Mouse (Mus musculus): ENCODE measurements at regions not wholly inside any gene's neighbourhood (a gene's known extent, or its start where the extent isn't known, plus 50 kb on each side); places are given as distances from the start of the nearest gene placed in this dataset.

GRCm38 (mm10) chr15:7708836-7709235 lies 101.8 kb upstream of the Gdnf start:
- Histone ChIP-seq H3K4me3 (ENCODE audit: low read length) (no peak overlapping the region), H3K27ac (ENCODE audit: low read depth, low read length) (no peak overlapping the region), H3K27me3 (replicated peaks; ENCODE audit: control insufficient read depth, insufficient read depth, low read length) (no peaks in the 10 kb centered on the region), H3K36me3 (ENCODE audit: control insufficient read depth, insufficient read depth, low read length) (no peaks in the 10 kb centered on the region), H3K4me1 (ENCODE audit: control insufficient read depth, insufficient read depth, low read depth, low read length) (no peaks in the 10 kb centered on the region), H3K4me2 (ENCODE audit: low read length) (no peak overlapping the region), H3K9me3 (ENCODE audit: control insufficient read depth, low read length) (no peaks in the 10 kb centered on the region), H3K9ac (ENCODE audit: low read depth, low read length) (no peak overlapping the region)
- no peak for ATAC-seq
- WGBS: 91% methylated on average over 5 of the region's 5 CpGs

DNA sequence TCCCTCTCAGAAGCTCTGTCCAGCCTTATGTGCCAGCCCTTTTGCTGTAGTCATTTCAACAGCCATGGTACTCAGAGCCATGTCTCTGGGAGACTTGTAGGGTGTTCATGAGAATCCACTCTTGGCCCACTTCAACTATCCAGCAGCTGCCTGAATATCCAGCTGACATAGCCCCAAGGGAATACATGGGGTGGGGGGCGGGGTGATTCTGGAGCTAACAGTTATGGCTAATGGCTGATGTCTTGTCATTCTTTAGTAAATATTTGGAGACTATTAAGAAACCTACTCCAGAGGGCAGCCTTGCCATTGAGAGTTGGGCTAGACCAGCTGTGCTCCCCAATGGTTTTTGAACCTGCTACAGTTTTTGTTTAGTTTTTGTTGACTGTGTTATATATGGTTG lies 96.0 kb upstream of the Gdnf start:
- H3K4me1 ChIP-seq (ENCODE audit: control insufficient read depth, insufficient read depth, low read depth, low read length): no peaks in the 10 kb centered on the region
- no peaks in the 10 kb centered on the region for H3K9me3 ChIP-seq (ENCODE audit: control insufficient read depth, low read length)
- no peak overlapping the region for H3K4me2 ChIP-seq (ENCODE audit: low read length)
- no peak for ATAC-seq
- no peak overlapping the region for H3K27ac ChIP-seq (ENCODE audit: low read depth, low read length)
- WGBS: 73% methylated on average over 1 of the region's 1 CpGs
- H3K9ac ChIP-seq (ENCODE audit: low read depth, low read length): no peak overlapping the region
- H3K4me3 ChIP-seq (ENCODE audit: low read length): no peak overlapping the region
- no peaks in the 10 kb centered on the region for H3K27me3 ChIP-seq (replicated peaks; ENCODE audit: control insufficient read depth, insufficient read depth, low read length)
- no peaks in the 10 kb centered on the region for H3K36me3 ChIP-seq (ENCODE audit: control insufficient read depth, insufficient read depth, low read length)

DNA sequence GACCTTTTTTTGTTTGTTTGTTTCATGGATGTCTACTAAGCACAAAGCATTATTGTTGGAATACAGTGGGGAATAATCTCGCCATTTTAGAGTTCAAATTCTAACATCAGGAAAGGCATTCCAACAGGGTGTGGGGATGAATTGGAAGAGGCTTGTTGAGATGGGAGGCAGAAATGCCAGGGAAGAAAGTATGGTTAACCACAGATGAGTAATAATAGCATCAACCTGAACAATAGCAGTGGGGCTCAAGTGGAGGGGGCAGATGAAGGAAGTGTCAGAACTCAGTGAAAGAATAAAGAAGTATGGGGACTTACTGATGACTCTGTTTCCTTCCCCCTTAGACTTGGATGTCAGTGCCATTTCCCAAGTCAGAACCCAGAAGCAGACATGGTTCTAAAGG lies 94.5 kb upstream of the Gdnf start:
- Histone ChIP-seq H3K27me3 (replicated peaks; ENCODE audit: control insufficient read depth, insufficient read depth, low read length) (no peaks in the 10 kb centered on the region), H3K4me3 (ENCODE audit: low read length) (no peak overlapping the region)

DNA sequence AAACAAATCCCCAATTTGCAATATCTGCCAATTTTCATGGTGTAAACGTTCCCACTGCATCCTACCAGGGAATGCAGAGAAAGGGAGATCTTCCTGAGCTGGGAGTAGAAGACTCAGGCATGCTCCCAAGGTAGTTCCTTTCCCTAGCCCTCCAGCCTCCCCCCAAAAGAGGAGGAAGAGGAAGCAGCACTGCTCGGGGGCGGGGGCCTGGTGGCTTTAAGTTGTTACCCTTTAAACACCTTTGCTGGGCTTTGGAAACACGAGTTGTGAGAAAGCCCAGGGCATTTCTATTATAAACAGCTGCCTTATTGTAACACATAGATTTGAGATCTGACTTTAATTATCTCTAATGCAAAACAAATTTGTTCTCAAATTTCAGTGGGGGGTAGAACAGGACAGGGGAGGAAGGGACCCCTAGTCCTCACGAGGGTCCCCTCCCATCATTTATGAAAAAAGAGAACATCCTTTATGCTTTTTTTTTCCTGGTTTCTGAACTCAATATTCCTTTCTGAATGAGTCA lies 87.4 kb upstream of the Gdnf start:
- Histone ChIP-seq H3K4me3 (ENCODE audit: low read length) (no peak overlapping the region), H3K9ac (ENCODE audit: low read depth, low read length) (no peak overlapping the region), H3K4me2 (ENCODE audit: low read length) (no peak overlapping the region), H3K4me1 (ENCODE audit: control insufficient read depth, insufficient read depth, low read depth, low read length) (no peaks in the 10 kb centered on the region), H3K27me3 (replicated peaks; ENCODE audit: control insufficient read depth, insufficient read depth, low read length) (no peaks in the 10 kb centered on the region), H3K27ac (ENCODE audit: low read depth, low read length) (no peak overlapping the region), H3K9me3 (ENCODE audit: control insufficient read depth, low read length) (no peaks in the 10 kb centered on the region), H3K36me3 (ENCODE audit: control insufficient read depth, insufficient read depth, low read length) (no peaks in the 10 kb centered on the region)
- WGBS: 55% methylated on average over 5 of the region's 5 CpGs
- no peak for ATAC-seq

More for the DNA sequence above, 94.5 kb upstream of the Gdnf start:
- no peak overlapping the region for H3K9ac ChIP-seq (ENCODE audit: low read depth, low read length)
- no peak overlapping the region for H3K4me2 ChIP-seq (ENCODE audit: low read length)
- H3K27ac ChIP-seq (ENCODE audit: low read depth, low read length): no peak overlapping the region
- no peak for ATAC-seq
- H3K36me3 ChIP-seq (ENCODE audit: control insufficient read depth, insufficient read depth, low read length): no peaks in the 10 kb centered on the region
- no peaks in the 10 kb centered on the region for H3K9me3 ChIP-seq (ENCODE audit: control insufficient read depth, low read length)
- 82% methylated on average over 1 of the region's 1 CpGs for WGBS
- H3K4me1 ChIP-seq (ENCODE audit: control insufficient read depth, insufficient read depth, low read depth, low read length): no peaks in the 10 kb centered on the region

DNA sequence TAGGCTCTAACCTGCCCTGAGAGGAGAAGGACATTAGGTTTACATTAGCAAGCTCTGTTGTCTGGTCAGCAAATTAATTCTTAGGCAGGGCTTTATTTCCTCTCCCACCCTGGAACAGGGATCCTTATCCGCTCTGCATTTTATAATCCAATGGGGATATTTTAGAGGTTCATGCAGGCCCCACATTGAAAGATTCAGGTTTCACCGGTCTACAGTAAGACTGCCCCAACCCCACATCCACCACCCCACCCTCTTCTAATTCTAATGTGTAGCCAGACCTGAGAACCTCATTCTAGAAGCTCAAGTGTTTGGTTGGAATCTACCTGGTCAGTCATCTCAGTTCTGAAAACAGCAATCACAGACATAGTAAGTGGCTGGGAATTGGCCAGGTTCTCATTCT lies 86.9 kb upstream of the Gdnf start:
- H3K4me2 ChIP-seq (ENCODE audit: low read length): no peak overlapping the region
- H3K4me1 ChIP-seq (ENCODE audit: control insufficient read depth, insufficient read depth, low read depth, low read length): no peaks in the 10 kb centered on the region
- H3K36me3 ChIP-seq (ENCODE audit: control insufficient read depth, insufficient read depth, low read length): no peaks in the 10 kb centered on the region
- H3K9me3 ChIP-seq (ENCODE audit: control insufficient read depth, low read length): no peaks in the 10 kb centered on the region
- no peak for ATAC-seq
- H3K9ac ChIP-seq (ENCODE audit: low read depth, low read length): no peak overlapping the region
- no peaks in the 10 kb centered on the region for H3K27me3 ChIP-seq (replicated peaks; ENCODE audit: control insufficient read depth, insufficient read depth, low read length)
- H3K4me3 ChIP-seq (ENCODE audit: low read length): no peak overlapping the region
- 91% methylated on average over 2 of the region's 2 CpGs for WGBS
- H3K27ac ChIP-seq (ENCODE audit: low read depth, low read length): no peak overlapping the region

- Histone ChIP-seq H3K4me1 (ENCODE audit: control insufficient read depth, insufficient read depth, low read depth, low read length) (no peaks in the 10 kb centered on the region), H3K36me3 (ENCODE audit: control insufficient read depth, insufficient read depth, low read length) (no peaks in the 10 kb centered on the region), H3K9ac (ENCODE audit: low read depth, low read length) (no peak overlapping the region), H3K4me3 (ENCODE audit: low read length) (no peak overlapping the region), H3K9me3 (ENCODE audit: control insufficient read depth, low read length) (no peaks in the 10 kb centered on the region), H3K27ac (ENCODE audit: low read depth, low read length) (no peak overlapping the region), H3K27me3 (replicated peaks; ENCODE audit: control insufficient read depth, insufficient read depth, low read length) (no peaks in the 10 kb centered on the region), H3K4me2 (ENCODE audit: low read length) (no peak overlapping the region)
- no peak for ATAC-seq
- WGBS: 71% methylated on average over 4 of the region's 4 CpGs
These were observed 85.1 kb upstream of the Gdnf start for GRCm38 (mm10) chr15:7725505-7725904.

- H3K27me3 ChIP-seq (replicated peaks; ENCODE audit: control insufficient read depth, insufficient read depth, low read length): no peaks in the 10 kb centered on the region
- no peaks in the 10 kb centered on the region for H3K4me1 ChIP-seq (ENCODE audit: control insufficient read depth, insufficient read depth, low read depth, low read length)
- H3K27ac ChIP-seq (ENCODE audit: low read depth, low read length): no peak overlapping the region
- no peak for ATAC-seq
- H3K4me3 ChIP-seq (ENCODE audit: low read length): no peak overlapping the region
- H3K36me3 ChIP-seq (ENCODE audit: control insufficient read depth, insufficient read depth, low read length): no peaks in the 10 kb centered on the region
- no peak overlapping the region for H3K4me2 ChIP-seq (ENCODE audit: low read length)
- no peaks in the 10 kb centered on the region for H3K9me3 ChIP-seq (ENCODE audit: control insufficient read depth, low read length)
- WGBS: 91% methylated on average over 4 of the region's 4 CpGs
- H3K9ac ChIP-seq (ENCODE audit: low read depth, low read length): no peak overlapping the region
These were observed 63.1 kb upstream of the Gdnf start for GRCm38 (mm10) chr15:7747586-7747985.

DNA sequence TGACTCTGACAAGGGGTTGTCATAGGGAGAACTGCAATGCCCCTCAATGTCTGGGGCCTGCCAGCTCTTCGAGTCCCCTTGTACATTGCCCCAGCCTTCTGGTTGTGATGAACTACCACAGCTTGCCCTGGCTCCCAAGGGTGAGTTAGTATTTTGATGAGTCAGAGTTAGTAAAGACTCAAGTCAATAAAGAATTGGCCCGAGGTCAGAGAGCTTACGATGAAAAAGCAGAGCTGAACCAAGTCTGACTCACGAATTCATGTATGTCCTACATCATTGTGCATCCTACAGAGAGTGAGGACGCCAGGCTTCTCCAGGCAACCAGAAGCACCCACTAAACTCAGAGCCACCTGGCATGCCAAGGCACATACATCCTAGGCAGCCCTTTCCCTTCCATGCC lies 60.2 kb upstream of the Gdnf start:
- Histone ChIP-seq H3K4me2 (ENCODE audit: low read length) (no peak overlapping the region), H3K36me3 (ENCODE audit: control insufficient read depth, insufficient read depth, low read length) (no peaks in the 10 kb centered on the region), H3K27me3 (replicated peaks; ENCODE audit: control insufficient read depth, insufficient read depth, low read length) (no peaks in the 10 kb centered on the region), H3K4me1 (ENCODE audit: control insufficient read depth, insufficient read depth, low read depth, low read length) (no peaks in the 10 kb centered on the region), H3K9ac (ENCODE audit: low read depth, low read length) (no peak overlapping the region), H3K27ac (ENCODE audit: low read depth, low read length) (no peak overlapping the region), H3K4me3 (ENCODE audit: low read length) (no peak overlapping the region), H3K9me3 (ENCODE audit: control insufficient read depth, low read length) (no peaks in the 10 kb centered on the region)
- 92% methylated on average over 5 of the region's 5 CpGs for WGBS
- no peak for ATAC-seq

All from hindbrain, embryonic 16.5 days (tissue).